Mouse (Mus musculus) effector memory CD4-positive, alpha-beta T cell, adult 7 months (primary cell): ENCODE measurements around the gene Duxbl3. TPM values are rescaled to one million over a fixed set of nuclear protein-coding genes. Genes with fewer than 3 reads are reported as not detected.

Experiments
- polyA plus RNA-seq: library from polyadenylated mRNA; unstranded; fragments of 100-300 nt; shearing (Covaris generic); gene quantifications from one replicate; pipeline ENCODE4 v1.2.1, GENCODE M21; 2017

Duxbl3 gene
- not detected for polyA plus RNA-seq

DNA sequence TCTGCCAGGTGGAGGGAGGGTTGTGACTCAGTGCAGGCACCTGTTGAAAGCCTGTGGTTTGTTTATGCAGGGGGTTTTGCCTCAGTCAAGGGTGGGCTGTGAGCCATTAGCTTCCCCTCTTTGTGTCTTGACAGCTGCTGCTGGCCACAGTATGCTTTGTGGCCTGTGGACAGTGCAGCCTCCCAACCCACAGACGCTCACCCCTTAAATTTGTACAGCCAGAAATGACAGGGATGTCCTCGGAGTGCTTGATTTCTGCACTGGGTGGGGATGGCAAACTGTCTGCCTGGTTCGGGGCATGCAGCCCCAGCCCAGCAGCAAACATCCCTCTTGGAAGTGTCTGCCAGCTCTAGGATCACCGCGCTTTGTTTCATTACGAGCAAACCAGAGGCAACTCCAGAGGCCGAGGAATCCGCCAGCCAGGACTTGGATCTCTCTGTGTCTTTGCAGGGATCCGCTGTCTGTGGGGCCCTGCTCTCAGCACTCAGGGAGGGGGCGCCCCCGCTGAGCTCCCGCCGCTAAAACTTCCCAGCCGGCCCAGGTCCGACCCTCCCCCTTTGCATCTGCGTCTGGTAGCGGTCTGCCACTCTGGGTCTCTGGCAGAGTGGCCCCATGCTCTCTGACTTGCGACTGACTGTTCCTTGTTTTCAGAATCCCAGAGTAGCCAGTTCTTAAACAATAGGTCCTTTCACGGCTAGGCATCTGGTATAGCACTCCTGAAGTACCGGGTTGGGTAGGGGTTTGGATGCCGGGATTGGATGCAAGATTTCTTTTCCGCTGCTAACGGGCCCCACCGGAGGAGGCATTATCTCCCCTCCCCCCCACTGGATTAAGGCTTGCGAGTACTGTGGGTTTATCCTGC lies at the start of gene Duxbl3:
Duxbl3 (plus strand) TSS at position 207 of the 862 bp plus-strand sequence.

Other genes with a start within 250 kb of the Duxbl3 start
- gene Gm9780, start 215.3 kb upstream of the Duxbl3 start, polyA plus RNA-seq = not detected
- 16.0 TPM for gene Tmem254c, start 190.6 kb upstream of the Duxbl3 start, polyA plus RNA-seq
- gene Cphx2, start 176.4 kb upstream of the Duxbl3 start, polyA plus RNA-seq = not detected
- gene Cphx3, start 175.7 kb upstream of the Duxbl3 start, polyA plus RNA-seq = not detected
- not detected for gene Duxbl2, start 139.6 kb upstream of the Duxbl3 start, polyA plus RNA-seq
- gene Plac9b, start 75.5 kb upstream of the Duxbl3 start, polyA plus RNA-seq = 0.50 TPM
- 3.6 TPM for gene Tmem254b, start 50.9 kb upstream of the Duxbl3 start, polyA plus RNA-seq